Mouse (Mus musculus): ENCODE results near the gene Fam71f2.
A peak's percentile ranks its signal among the peaks of the same experiment; 100 is the strongest.

The Fam71f2 gene

DNA sequence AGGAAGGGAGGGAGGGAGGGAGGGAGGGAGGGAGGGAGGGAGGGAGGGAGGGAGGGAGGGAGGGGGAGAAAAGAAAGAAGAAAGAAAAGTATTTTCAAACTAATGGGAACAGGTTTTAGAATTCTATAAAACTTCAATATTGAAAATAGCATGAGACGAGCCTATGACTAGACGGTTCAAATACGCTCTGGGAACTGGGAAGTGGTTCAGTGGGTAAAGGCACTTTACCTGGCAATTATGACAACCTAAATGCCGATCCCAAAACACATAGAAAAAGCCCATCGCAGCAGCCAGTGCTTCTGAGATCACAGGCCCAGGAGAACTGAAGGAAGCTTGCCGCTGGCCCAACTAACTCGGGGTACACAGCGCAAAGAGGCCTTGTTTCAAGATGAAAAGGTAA lies at the start of gene Fam71f2:
Gene Fam71f2, plus strand, starts transcription at position 301 of the 400 bp plus-strand sequence.
- DNase-seq (ENCODE audit: low spot score in 2 of 2) = no peak

DNA sequence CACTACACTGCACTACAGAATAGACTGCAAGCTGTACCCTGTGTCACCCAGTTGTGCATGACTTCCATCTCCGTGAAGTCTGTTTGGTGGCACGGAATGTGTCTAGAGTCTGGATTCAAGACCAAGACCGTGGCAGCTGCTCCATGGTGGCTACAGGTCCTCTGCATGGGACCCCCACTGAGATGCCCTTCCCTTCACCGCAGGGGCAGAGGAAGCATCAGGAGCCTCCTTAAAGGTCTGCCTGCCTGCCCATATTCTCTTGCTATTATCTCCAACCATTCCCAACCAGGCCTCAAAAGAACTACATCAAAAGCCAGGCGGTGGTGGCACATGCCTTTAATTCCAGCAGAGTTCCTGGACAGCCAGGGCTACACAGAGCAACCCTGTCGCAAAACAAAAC lies 49.0 kb upstream of the Fam71f2 start:
- DNase-seq (ENCODE audit: low spot score in 2 of 2) = no peak

DNA sequence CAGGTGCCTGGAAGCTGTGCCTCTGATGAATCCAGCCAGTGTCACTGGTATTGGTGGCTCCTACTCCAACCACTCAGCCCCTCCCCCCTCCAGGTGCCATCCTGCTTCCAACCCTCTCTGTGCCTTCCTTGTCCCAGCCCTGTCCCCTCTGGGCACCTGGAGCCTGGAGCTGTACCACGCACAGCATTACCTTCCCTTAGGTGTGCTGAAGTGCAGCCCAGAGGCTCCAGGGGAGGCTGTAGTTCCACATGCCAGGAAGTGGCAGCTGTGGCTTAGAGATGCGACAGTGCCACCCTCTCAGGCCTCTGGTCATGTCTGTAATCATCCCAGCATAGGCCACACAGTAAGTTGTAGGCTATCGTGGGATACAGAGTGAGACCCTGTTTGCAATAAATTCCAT lies 47.6 kb upstream of the Fam71f2 start:
- peak in 1 of 2 experiments; percentile 63 for DNase-seq (ENCODE audit: low spot score in 2 of 2)

DNA sequence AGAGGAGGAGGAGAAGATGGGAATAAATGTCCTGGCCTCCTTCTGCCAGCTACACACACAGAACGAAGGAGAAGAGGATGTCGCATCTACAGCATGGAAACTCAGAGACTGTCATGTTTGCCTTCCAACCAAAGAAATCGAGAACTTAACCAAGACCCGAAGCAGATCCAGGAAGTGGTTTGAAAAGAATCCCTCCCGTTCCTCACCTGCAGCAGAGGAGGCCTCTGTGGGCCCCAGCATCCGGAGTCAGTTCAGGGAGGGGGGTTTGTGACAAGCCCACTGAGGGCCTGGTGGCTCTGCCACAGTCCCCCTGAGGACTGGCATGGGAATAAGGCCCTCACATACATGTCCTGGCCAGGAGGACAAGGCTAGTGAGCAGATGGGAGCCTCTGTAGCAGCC lies 47.1 kb upstream of the Fam71f2 start:
- peak in 1 of 2 experiments; percentile 67 for DNase-seq (ENCODE audit: low spot score in 2 of 2)

DNA sequence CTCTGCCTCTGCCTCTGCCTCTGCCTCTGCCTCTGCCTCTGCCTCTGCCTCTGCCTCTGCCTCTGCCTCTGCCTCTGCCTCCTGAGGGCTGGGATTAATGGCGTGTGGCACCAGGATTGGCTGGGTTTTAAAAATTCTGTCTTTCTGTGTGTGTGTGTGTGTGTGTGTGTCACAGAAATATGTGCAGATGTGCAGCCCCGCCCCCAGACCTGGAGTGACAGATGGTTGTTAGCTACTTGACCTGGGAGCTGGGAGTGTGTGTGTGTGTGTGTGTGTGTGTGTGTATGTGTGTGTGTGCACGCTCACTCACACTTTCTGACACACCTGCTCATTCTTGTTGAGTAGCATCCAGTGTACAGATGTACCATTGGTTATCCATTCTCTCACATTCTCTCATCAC lies 45.7 kb upstream of the Fam71f2 start:
- DNase-seq (ENCODE audit: low spot score in 2 of 2) = no peak

DNA sequence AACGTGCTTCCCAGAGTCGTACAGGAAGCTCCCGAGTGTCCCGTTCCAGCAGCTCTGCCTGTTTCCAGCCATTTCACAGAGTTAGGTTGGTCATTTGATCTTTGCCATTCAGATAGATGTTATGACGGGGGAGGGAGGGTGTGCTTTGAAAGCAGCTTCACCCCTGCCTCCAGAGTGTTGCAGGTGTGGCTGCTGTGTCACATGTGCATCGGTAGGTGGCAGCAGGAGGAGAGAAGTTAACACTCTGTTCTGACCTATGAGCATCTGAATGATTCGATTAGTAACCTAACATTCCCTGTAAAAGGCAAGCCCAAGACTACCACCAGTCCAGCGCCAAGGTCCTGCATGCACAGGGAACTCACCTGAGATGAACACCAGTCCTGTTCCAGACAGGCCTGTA lies 45.1 kb upstream of the Fam71f2 start:
- no peak for DNase-seq (ENCODE audit: low spot score in 2 of 2)

DNA sequence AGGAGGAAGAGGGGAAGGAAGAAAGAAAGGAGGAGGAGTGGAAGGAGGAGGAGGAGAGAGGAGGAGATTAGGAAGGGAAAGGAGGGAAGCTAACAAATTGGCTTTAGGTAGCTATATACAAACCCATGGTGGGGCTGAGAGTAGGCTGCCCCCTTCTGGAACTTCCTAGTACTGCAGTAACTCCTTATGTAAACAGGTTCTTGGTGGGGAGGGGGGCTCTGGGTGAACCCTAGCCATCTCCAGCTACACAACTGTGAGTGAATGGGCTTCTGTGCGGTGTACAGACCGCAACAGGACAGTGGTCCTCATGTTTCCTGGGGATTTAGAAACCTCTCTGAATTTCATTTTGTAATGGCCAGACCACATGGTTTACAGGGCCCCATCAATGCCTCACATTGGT lies 38.6 kb upstream of the Fam71f2 start:
- DNase-seq (ENCODE audit: low spot score in 2 of 2) = peak; percentile 42 to 78

DNA sequence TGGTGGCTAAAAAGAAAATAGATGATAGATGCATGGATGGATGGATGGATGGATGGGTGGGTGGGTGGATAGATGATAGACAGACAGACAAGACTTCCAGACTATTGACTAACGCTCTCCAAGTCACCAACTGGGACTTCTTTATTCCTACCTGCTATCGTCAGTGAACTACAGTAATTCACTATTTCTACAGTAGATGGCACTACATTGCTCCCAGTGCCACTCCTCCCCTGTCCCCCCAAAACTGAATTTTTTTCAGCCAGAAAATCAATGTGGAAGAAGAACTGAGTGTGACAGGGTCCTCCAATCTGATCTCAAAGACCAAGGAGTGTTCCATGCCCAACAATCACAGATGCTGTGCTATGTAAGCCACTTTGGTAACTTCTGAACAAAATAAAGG lies 37.7 kb upstream of the Fam71f2 start:
- DNase-seq (ENCODE audit: low spot score in 2 of 2) = no peak

DNA sequence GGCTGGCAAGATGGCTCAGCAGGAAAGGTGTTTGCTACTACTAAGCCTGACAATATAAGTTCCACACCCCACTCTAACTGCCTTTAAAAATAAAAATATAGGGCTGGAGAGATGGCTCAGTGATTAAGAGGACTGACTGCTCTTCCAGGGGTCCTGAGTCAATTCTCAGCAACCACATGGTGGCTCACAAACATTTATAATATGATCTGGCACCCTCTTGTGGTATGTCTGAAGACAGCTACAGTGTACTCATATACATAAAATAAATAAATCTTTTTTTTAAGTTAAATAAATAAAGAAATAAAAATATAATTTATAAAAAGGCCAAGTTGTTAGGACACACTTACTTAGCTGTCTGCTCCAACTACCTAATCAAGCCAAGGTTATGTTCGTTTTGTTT lies 37.1 kb upstream of the Fam71f2 start:
- no peak for DNase-seq (ENCODE audit: low spot score in 2 of 2)

DNA sequence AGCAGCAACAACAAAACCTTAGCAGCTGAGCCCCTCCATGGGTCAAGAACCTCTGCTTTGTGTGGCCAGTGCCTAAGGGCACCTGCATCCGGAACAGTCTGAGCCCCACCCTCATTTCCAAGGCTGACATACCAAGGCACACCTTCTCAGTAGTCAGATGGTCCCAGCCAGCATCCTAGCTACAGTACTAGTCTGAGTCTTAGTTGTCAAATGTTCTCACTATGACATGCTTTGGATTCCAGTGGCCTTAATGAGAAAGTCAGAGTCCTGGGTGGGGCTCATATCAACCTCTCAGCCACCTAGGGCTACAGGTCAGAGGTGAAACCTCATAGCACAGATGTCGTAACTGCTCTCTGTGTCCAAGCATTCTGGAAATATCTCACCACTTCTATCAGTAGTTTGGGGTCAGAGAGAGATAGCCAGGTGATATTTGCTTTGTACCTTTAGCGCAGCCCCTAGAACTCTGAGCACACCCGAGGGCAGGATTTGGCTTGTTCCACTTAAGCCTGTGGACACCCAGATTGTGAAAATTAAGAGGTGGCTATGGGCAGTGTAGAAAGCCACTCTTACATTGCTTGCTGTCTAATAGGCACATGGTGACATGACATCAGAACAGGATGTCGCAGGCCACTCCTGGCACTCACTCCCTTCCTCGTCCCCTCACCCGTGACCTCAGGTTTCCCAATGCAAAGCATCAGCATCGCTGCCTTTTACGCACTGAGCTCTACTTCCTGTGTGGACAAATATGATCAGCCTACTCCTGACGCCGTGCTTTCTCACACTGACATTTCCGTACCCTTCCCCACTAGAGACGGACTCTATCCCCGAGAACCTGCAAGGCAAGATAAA lies 33.9 kb upstream of the Fam71f2 start:
- DNase-seq (ENCODE audit: low spot score in 2 of 2) = no peak

DNA sequence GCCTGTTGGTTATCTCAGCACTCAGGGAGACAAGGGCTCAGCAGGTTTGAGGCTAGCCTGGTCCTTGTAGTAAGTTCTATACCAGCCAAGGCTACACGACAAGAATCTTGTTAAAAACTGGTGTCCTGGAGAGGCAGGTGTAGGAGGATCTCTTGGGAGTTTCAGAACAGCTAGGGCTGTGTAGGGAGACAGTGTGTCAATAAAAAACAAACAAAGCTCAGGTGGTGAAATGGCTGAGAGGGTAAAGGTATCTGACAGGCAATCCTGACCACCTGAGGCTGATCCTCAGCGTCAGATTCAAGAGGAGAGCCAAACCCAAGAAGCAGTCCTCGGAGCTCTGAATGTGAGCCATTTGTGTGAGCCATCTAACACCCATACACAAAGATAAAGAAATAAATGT lies 33.2 kb upstream of the Fam71f2 start:
- DNase-seq (ENCODE audit: low spot score in 2 of 2) = no peak

DNA sequence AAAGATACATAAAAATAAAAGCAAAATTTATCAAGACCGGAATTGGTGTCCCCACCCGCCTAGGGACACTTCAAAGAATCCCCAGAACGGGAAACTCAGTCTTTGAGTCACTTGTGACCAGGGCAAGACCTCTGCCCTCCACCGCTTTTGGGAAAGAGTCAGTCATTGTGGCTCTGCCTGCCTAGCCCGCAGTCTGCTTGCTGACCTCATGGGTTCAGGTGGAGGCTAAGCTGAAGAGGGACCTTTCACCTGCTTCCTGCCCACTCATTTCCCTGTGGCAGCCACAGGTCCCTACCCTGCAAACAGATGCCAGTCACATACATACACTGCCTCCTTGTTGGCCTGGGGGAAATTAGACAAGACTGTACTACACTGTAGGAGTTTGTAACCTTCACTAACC lies 32.8 kb upstream of the Fam71f2 start:
- no peak for DNase-seq (ENCODE audit: low spot score in 2 of 2)

DNA sequence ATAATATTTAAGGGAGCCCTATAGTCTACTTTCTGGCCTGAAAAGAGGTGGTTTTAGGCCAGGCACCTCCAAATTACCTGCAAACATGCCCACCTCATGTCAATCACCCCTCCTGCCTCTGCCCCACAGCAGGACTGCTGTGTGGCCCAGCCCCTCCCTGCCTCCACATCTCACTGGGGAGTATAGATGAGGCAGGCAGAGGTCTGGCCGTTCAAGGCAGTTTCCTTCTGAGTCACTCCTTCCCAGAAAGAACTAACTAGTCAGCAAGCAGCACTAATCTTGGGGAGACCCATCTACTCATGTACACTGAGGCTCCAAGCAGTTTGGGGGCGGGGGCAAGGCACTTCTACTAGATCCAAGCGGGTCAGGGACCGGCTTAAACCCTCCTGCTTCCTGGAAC lies 32.3 kb upstream of the Fam71f2 start:
- DNase-seq (ENCODE audit: low spot score in 2 of 2) = no peak

DNA sequence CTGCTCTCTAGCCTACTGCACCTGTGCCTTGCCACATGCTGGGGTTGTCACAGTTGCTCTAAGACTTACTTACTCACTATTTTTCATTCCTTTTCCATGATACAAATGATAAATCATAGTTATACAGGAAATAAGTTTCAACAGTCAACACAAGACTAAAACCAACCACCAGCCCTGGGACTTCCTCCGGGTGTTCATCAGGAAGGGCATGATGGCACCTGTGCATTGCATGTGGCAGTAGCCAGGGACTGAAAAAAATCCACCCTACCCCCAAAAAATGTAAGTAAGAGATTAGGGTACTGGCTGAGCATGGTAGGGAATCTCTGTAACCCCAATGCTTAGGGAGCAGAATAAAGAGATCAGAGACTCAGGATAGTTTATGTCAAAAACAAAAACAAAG lies 20.0 kb upstream of the Fam71f2 start:
- DNase-seq (ENCODE audit: low spot score in 2 of 2) = no peak

DNA sequence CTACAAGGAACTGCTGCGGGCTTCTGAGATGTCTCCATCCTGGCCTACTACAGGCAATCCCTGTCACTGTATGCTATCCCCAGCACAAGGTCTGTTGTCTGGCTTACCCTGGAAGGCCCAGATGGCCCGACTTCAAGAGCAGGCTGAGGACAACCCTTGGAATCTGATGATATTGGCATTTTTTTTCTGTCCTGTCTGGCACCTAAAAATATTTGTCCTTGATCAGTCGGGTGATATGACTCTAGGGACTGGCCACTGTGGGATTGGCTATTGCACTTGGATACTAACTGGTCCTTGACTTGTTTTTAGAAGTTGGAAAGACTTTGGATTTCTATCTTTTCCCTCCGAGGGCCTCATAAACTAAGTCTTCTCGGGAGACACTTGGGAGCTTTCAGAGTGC lies 17.6 kb upstream of the Fam71f2 start:
- DNase-seq (ENCODE audit: low spot score in 2 of 2) = no peak

DNA sequence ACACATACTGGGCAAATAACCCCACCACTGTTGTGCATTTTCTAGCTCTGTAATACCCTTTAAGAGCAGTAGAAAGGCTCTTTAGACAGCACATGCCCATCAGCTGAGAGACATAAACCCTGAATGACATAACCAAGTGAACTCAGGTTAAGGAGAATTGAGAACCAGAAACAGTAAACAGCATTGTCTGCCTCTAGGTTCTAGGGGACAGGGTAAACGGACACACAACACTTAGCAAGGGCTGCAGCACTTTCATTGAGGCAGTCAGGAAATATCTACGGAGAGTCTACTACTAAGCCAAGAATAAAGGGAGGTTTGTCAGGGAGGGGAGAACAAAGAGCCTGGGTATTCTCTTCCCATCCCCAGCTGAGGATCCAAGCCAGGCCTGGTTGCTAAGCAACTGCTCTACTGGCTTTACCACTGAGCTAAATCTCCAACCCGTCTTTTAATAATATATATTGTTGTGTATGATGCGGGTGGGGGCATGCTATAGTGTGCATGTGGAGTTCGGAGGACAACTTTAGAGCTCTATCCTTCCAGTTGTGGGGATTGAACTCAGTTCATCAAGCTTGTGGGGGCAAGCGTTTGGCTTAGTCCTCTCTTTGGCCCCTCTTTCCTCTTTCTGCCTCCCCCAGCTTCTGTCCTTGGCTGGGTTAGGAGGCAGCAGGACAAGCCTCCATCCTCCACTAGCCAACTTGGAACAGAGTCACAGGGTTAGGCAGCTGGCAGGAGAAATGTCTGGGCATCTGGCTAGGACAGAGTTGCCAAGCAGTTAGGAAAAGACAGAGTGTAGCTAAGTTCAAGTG lies 15.5 kb upstream of the Fam71f2 start:
- DNase-seq (ENCODE audit: low spot score in 2 of 2) = no peak

DNA sequence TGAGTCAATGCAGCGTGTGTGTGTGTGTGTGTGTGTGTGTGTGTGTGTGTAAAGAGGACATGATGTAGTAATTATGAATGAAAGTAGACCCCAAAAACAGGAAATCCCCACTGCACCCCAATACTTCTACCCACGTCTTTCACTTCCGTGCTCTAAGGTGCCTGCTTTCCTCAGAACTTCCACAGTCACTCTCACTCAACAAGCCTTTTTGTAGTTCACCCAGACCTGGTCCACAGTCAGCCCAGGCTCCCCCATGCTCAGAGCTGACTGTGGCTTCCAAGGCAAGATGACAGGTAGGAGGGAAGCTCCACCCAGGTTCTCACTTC lies 15.0 kb upstream of the Fam71f2 start:
- DNase-seq (ENCODE audit: low spot score in 2 of 2) = no peak

DNA sequence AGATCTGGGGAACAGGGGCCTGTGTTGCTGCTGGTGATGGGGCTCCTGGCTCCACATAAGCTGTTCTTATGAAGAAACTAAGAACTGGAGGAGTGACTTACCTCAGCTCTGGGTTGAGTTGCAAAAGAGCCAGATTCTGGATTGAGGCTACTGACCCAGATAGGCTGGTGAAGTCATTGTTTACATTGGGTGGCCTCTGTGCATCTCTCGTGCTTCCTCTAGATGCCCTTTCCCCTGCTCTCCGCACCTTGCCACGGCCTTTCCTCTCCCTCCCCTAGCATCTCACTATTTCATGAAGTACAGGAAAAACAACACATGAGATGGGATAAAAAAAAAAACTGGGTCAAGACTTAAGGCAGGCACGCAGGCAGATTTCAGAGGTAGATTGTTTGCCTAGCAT lies 12.5 kb upstream of the Fam71f2 start:
- DNase-seq (ENCODE audit: low spot score in 2 of 2) = no peak

DNA sequence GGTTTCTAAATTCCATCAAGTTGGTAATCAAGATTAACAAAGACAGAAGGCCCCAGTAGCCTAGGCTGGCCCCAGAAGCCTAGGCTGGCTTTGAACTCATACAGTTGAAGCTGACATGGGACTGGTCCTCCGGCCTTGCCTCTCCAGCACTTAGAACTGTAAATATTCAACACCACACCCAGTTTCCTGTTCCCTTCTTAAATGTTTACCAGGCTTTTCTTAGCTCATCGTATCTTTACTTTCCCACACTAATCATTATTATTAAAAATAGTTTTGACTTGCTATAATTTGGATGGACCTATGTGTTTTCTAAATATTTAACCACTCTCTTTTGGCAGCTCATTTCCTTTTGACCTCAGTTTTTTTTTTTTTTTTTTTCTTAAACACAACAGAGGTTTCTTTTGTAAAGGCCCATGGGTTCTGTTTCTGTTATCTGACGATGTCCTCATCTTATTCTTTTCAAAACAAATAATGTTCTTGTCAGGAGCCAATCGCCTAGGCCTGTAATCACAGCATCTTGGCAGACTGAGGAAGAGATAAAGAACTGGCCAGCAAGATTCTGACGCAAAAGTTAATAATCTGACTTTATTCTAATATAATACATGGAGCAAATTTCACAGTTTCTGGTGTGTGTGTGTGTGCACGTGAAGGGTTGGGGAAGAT lies 10.3 kb upstream of the Fam71f2 start:
- DNase-seq (ENCODE audit: low spot score in 2 of 2) = no peak

DNA sequence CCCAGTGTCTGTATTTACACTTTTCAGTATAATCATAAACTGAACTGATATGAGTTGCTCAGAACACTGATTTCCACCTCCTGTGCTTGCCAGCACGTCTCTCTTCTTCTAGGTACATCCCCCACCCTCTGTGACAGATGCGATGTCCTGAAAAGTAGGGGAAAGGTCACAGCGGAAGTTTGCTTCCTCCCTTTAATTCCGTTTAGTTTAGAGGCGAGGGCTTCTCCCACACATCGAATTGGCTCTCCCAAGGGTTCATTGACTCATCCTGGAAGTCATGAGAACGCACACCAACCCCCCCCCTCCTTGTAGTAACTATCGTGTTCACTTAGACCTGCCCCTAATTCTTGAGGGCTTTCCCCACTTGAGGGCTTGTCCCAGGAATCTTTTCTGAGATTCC lies 8.4 kb upstream of the Fam71f2 start:
- DNase-seq (ENCODE audit: low spot score in 2 of 2) = no peak

DNA sequence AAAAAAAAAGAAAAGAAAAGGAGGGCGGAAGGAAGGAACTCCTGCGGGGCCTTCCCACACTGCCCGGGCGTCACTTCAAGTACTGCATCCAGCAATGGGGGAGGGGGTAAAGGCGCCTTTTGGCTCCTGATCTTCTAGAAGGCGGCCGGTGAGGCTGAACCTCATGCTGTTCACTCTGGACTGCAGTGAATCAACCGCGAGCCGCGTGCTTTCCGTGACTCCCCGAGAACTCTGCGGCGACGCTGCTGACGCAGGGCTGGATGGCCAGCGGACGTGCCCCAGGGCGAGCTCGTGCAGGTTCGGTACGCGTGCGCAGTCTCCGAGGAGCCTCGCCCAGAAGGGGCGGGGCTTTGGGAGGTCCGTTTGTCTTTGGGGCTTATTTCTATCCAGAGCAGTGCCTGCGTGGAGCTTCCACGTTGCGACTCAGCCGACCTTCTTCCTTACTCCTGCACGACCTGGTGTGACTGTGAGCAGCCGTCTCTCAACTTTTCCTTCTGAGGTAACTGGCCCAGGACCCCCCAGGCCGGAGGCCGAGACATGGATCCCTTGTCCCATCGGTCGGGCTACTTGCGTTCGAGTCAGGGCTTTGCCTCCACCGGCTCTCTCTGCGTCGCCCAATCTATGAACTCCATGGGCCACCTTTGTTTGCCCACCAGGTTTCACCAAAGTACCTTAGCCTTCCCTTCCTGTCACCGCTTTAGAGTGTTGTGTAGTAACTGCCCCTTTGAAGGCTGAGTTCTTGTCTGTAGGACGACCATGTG lies 6.9 kb upstream of the Fam71f2 start, which contains the start of gene Hilpda:
Gene Hilpda, plus strand, starts transcription at position 177 of the 761 bp plus-strand sequence.
- peak; percentile 88 to 94 for DNase-seq (ENCODE audit: low spot score in 2 of 2)

DNA sequence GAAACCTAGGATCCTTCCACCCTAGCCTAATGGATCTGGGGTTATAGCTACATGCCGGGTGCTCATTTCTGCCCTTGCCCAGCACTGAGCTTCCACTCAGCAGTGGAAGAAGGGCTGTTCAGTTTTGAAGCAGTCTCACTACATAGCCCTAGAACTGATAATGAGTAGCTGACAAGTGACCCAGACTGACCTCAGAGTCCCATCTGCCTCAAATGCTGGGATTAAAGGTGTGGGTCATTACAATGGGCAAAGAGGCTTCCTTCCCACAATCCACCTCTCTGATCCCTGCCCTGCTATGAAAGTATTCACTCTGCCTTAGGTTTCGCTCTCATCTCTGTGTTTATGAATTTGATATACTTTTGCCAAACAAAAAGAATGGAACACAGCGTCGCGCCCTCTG lies 2.6 kb upstream of the Fam71f2 start:
- no peak for DNase-seq (ENCODE audit: low spot score in 2 of 2)
